12 mouse cellular contexts compared by ENCODE assay signal in genomic region chr11:99238468-99238867, GRCm38 (mm10). TPM values are rescaled to one million over a fixed set of nuclear protein-coding genes. Genes with fewer than 3 reads are reported as not detected.
DNase-seq lines count a peak whose midpoint lies in the region; ATAC-seq lines count a peak whose summit lies in the region.
"Had no signal": no experiment of that assay in that cellular context is flagged by ENCODE, and none has a peak within 500 bp of the region (broad histone marks: within the 10 kb centered on the region; RNA-seq: fewer than 3 reads in every experiment).

No protein-coding gene starts in this region.

- 52% methylated on average over 14 of the region's 14 CpGs for WGBS in intestine, embryonic 16.5 days

- no peak overlapping the region for H3K4me3 ChIP-seq in intestine, embryonic 16.5 days (ENCODE audit: low read length)
- H3K4me3 ChIP-seq: liver, embryonic 15.5 days had no signal

- no peaks in the 10 kb centered on the region for H3K4me1 ChIP-seq in intestine, embryonic 16.5 days (ENCODE audit: control insufficient read depth, insufficient read depth, low read length)

- no peaks in the 10 kb centered on the region for H3K9me3 ChIP-seq in intestine, embryonic 16.5 days (ENCODE audit: control insufficient read depth, low read length)
- H3K9me3 ChIP-seq: liver, embryonic 15.5 days had no signal

- ATAC-seq in intestine, embryonic 16.5 days: no peak
- ATAC-seq: hindbrain, postnatal 0 days had no signal

- H3K4me2 ChIP-seq in intestine, embryonic 16.5 days (ENCODE audit: low read depth, low read length): no peak overlapping the region
- H3K4me2 ChIP-seq: liver, embryonic 15.5 days had no signal

- no peaks in the 10 kb centered on the region for H3K27me3 ChIP-seq in intestine, embryonic 16.5 days (replicated peaks; ENCODE audit: control insufficient read depth, insufficient read depth, low read length)

- H3K36me3 ChIP-seq in intestine, embryonic 16.5 days (ENCODE audit: control insufficient read depth, insufficient read depth, low read length): no peaks in the 10 kb centered on the region
- H3K36me3 ChIP-seq: liver, embryonic 15.5 days had no signal

- peak; percentile 19 for DNase-seq in embryo, embryonic 10 days (ENCODE audit: low spot score)
- no peak for DNase-seq in embryo, embryonic 10.5 days (ENCODE audit: low spot score)
- peak; percentile 50 for DNase-seq in ES-CJ7 (ENCODE audit: low read depth, low spot score)
- peak; percentile 33 for DNase-seq in lung, postnatal 10 days
- DNase-seq in spleen, postnatal 14 days (ENCODE audit: low spot score in 2 of 2): peak; percentile 13 to 32
- DNase-seq in adipocyte (ENCODE audit: low spot score): no peak
- no peak for DNase-seq in ovary, adult 18-20 months (ENCODE audit: low spot score)
- DNase-seq: cerebellum, postnatal 14 days had no signal

- H3K27ac ChIP-seq in intestine, embryonic 16.5 days (ENCODE audit: low read length): no peak overlapping the region
- H3K27ac ChIP-seq: hindbrain, postnatal 0 days; liver, embryonic 15.5 days had no signal

- no peak overlapping the region for H3K9ac ChIP-seq in intestine, embryonic 16.5 days (ENCODE audit: low read depth, low read length)
- H3K9ac ChIP-seq: liver, embryonic 15.5 days had no signal

RNA-seq across cellular contexts. Expression of gene Krt222, which starts 5.4 kb away (rescaled TPM):
- polyA plus RNA-seq in intestine, embryonic 16.5 days (2015; fragmentation: Nextera tagmentation; extraction: Ambion mirVana): 0.22 and 0.54 TPM in 2 replicates

RNA-seq across cellular contexts. Expression of gene Smarce1, which starts 7.7 kb away (rescaled TPM):
- polyA plus RNA-seq in intestine, embryonic 16.5 days (2015; fragmentation: Nextera tagmentation; extraction: Ambion mirVana): 142 and 159 TPM in 2 replicates

RNA-seq across cellular contexts. Expression of gene Krt24, which starts 46.6 kb away (rescaled TPM):
- polyA plus RNA-seq in intestine, embryonic 16.5 days (2015; fragmentation: Nextera tagmentation; extraction: Ambion mirVana): not detected in 2 replicates
- polyA plus RNA-seq: liver, embryonic 15.5 days; small intestine, adult 2 months had no signal

Comparison
In these comparisons a context has a peak if more than half of its experiments do, and no peak if none do; other contexts are left out.
1. DNase-seq: peak in embryo, embryonic 10 days (single experiment), ES-CJ7 (single experiment), lung, postnatal 10 days (single experiment) and spleen, postnatal 14 days (2 of 2); none in embryo, embryonic 10.5 days (single experiment), adipocyte (single experiment) and ovary, adult 18-20 months (single experiment).